Mouse (Mus musculus) thymus, postnatal 36 days (tissue): ENCODE data around the gene Cbwd1.

Experiments used
- DNase-seq, 2 experiments: peaks; one replicate each; pipeline ENCODE4 v3.0.0; 2022; ENCODE audit warnings: mixed read lengths in 2 of 2

The Cbwd1 gene

DNA sequence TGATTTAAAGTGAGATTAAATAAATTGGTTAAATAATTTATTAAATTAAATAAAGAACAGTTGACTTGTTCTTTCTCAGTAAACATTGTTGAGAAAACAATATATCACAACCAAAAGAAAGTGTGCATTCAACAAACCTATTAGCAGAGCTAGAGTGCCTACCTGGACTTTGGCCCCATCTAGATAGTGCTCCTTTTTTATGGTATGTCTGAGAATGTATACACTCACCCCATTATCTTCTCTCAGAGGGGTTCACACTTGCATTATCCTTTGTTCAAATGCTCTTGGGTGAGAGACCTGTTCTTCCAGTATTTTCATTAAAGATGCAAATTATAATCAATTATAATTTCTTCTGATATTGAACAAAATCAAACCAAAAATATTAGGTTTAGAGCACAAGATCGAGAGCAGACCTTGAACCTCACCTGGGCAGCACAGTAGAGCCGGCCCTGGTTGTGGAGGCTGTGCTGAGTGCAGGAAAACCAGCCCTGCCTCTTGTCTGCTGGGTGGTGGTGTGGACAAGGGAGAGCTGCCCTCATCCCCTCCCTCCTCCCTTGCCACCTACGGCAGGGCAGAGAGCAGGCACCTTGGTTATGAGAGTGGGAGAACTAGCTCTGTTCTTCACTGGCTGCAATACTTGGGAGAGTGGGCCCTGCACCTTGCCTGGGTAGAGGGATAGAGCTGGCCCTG is 11.4 kb upstream of the Cbwd1 start:
- DNase-seq = no peak

- DNase-seq = no peak
Observed at GRCm38 (mm10) chr19:24971307-24971706, 9.9 kb upstream of the Cbwd1 start.

GRCm38 (mm10) chr19:24966941-24967340 is 5.5 kb upstream of the Cbwd1 start:
- no peak for DNase-seq

DNA sequence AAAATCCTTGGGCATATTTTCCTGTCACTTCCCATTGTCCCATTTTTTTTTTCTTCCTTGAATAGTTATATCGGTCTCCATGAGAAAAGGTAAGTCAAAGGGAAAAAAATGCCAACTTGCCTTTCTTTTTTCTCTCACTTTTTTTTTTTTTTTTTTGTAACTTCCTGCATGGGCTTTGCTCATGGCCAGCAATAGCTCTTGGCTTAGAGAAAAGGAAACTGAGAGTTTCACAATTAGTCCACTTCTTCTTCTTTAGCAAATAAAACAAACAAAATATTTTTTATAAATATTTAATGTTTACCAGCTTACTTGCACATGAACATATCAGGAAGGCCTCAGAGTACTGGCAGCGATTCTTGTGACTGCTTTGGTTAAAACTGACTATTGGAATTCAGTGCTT is 4.8 kb upstream of the Cbwd1 start:
- DNase-seq = no peak

GRCm38 (mm10) chr19:24958531-24958930 is 2.9 kb downstream of the Cbwd1 start:
- no peak for DNase-seq

GRCm38 (mm10) chr19:24945521-24946262 is 15.7 kb downstream of the Cbwd1 start:
- no peak for DNase-seq

DNA sequence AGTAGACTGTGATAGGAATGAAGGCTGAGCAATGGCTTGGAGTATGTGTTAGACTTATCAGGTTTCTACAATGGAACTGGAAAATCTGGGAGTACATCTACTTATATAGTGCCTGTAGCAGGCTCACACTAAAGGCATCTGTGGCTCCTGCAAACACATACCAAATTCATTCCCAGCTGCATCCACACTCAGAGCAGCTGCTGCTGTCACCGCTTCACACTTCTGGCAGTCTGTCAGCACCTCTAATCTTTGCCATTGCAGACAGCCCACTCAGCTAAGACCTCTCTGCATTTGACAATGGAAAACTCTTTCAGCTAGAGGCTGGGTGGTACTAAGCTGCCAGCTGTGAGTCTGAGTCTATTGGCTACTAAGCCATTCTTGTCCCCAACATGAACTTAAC is 24.3 kb downstream of the Cbwd1 start:
- no peak for DNase-seq

- no peak for DNase-seq
Observed at GRCm38 (mm10) chr19:24929041-24929440, 32.4 kb downstream of the Cbwd1 start.

DNA sequence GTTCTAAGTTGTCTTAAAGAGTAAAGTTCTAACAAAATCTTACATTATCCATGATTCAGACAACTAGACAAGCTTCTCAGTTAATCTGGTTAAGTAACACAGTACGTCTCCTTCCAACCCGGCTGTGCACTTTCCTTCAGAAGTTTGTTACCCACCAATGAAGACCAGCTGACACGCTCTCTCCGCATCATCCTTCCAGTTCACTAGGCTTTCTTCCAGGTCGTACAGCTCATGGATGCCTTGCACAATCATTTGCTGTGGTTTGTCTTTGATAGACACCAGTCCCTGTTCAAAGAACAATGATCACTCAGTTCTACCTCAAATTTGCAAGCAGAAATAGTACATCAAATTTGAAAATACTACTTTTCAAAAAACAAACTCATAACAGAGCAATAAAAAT is 40.5 kb downstream of the Cbwd1 start:
- DNase-seq = no peak

DNA sequence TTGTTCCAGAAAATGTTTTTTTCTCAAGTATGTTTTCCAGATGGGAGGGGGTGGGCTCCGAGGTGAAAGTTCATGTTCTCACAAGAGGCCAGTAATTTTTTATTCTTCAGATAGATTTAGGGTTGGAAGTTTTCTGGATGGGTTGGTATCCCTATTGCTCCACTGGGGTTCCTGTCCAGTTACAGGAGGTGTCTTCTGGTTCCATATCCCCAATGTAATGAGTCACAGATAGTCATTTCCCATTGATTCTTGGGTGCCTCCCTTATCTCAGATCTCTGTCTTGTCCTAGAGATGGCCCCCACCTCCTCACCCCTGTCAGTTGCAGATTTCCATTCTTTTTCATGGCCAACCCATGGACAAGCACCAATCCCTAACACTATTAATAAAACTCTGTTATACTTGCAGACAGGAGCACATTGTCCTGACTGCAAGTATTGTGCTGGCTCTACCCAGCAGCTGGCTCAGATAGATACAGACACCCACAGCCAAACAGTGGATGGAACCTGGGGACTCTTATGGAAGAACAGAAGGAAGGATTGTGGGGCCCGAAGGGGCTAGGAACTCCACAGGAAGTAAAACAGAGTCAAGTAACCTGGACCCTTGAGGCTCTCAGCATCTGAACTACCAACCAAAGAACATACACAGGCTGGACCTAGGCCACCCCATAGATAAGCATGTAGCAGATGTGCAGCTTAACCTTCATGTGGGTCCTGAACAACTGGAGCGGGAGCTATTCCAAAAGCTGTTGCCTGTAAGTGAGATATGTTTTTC is 52.8 kb downstream of the Cbwd1 start:
- no peak for DNase-seq

GRCm38 (mm10) chr19:24907655-24908054 is 53.8 kb downstream of the Cbwd1 start:
- no peak for DNase-seq

DNA sequence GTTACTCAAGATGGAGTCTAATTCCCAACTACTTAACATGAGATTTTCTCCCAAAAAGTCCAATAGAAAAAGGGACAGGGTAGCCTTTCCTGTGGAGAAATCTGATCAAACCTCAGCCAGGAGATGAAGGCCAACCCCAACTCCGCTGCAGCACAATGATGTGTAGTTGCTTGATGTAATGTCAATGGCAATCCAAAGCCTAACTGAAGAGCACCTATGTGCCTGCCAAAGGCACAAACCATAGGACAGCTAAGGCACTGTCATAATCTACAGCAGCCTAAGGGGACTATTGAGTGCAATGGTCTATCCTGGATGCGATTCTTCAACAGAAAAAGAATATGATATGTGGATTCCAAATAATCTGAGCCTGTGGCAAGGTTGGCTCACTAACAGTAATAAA is 58.6 kb downstream of the Cbwd1 start:
- no peak for DNase-seq

DNA sequence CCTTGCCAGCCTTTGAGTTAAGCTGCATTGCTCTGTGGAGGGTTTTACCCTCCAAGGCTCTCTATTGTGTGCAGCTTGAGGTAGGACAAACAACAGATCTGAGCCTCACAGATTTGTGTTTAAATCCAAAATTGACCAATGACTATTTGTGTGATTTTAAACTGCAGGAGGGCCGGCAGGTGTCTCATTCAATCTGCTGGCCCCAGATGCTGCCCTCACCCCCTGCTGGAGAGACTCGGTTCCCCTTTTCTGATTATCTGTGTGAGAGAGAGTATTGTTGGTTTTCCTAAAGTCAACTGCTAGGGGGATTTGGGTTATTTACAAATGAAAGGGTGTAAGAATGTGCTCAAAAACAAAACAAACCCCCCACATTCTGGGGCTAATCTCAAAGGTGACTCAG is 59.2 kb downstream of the Cbwd1 start:
- DNase-seq = no peak

DNA sequence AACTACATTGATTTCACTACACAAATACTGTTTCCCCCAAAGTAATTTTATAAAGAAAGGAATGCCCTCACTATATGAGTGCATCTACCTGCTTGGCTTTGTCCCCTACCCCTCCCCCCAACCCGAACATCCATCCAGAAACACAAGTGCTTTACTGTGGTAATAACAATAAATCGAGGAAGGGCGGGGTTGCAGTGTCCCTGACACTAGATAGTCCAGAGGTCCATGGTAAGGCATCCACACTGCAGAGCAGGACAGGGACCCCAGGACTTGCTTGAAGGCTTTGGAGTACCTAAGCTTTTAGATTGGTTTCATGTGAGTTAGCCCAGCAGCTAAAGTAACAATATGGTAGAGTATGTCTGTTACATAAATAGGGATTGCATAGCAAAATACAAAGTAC is 59.7 kb downstream of the Cbwd1 start:
- DNase-seq = no peak

- DNase-seq = no peak
Observed at GRCm38 (mm10) chr19:24900581-24901220, 60.7 kb downstream of the Cbwd1 start, which contains the start of gene Foxd4. TSS of gene Foxd4 (minus strand) at chr19:24901197.

- peak in 1 of 2 experiments; percentile 9 for DNase-seq
Observed at GRCm38 (mm10) chr19:24899578-24900544, 61.5 kb downstream of the Cbwd1 start.

DNA sequence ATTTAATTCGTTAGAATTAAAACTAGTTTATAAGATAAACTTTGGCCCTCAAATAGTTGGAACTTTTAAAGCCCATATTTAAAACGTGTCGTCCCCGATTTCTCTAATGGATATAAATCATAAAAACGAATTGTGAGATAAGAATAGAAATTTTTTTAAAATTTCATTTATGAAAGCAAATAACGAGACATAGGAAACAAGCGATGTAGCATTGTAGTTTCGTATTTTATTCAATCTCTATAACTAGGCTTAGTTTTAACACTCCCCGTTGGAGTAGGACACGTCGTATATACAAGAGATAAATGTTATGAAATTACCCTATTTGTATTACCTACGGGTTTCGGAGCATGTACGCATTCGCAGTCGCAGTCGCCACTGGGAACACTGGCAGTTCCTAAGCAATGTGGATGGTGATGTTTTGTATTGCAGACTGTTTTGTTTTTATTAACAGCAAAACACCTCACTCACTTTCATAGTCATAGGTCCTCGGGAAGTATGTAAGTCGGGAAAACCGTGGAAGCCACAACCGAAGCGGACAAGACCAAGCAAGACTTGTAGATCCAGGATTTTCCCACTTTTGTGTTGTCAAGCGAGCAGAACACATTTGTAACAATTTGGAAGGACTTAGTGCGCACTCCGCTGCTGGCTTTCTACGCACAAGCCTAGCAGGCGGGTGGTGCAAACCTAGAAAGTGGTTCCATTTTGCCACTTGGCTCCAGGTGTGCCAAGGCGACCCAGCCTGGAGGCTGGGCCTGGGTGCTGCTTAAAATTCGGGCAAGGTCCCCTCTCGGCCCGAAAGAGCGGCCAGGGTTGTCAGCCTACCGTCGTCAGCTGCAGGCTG is 62.5 kb downstream of the Cbwd1 start:
- no peak for DNase-seq

DNA sequence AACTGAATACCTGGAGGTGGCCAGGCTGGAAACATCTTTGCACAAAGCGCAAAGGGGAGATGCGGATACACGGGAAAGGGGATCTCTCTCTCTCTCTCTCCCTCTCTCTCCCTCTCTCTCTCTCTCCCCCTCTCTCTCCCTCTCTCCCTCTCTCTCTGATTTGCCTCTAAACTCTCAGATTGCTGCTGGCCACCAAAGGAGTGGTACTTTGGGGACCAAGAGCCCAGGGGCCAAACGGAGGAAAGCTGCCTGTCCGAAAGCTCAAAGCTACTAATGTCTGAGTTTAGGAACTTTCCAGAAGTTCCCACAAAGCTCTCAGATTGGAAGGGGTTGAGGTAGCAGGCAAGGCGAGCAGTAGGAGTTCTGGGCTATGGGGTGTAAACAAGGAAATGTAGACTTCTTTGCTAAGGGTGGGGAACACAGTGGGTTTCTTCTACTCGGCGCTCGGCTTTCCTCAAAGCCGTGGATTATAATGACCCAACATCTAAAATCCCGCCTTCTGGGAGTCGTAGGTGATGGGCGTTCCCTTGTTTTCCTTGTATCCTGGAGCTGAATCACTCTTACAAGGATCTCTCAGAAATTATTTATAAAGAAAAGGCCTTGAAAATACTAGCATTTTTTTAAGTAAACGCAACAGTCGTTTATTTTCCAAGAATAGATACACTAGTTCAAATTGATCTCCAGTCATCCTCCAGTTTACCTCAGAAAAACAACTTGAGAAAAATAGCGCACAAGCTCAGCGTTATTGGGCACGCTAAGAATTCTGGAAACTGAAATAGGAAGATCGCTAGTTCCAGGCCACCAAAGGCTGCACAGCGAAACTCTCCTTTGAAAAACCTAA is 63.3 kb downstream of the Cbwd1 start:
- DNase-seq = no peak

GRCm38 (mm10) chr19:24897006-24897895 is 64.2 kb downstream of the Cbwd1 start:
- DNase-seq = peak in 1 of 2 experiments; percentile 4
